Mouse (Mus musculus) adrenal gland, postnatal 0 days (tissue): ENCODE results near the gene Gsdme. TPM values are rescaled to one million over a fixed set of nuclear protein-coding genes. Genes with fewer than 3 reads are reported as not detected.

Experiments used
- polyA plus RNA-seq: library from polyadenylated mRNA; unstranded; fragments of >200 nt; fragmentation: Nextera tagmentation; extraction: Ambion mirVana; gene quantifications from 2 replicates; pipeline ENCODE4 v1.2.1, GENCODE M21; 2015

The Gsdme gene
- 42.9 and 57.3 TPM in 2 replicates for polyA plus RNA-seq

DNA sequence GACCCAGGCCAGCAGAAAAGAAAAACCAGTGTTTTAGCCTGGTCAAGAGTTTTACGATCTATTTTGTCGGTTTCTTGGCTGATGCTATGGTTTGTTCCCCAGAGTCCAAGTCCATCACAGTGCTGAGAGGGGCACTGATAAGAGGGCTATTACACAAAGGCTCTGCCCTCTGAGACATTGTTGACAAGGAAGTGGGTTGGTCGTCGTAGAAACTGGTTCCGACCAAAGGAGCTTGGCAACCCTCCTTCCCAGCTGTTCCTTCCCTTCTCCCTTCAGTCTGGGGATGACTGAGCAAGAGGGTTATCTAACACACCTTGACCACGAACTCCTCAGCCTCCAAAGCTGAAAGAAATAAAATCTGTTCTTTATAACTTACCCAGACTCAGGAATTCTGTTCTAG is at the start of gene Gsdme:
Gsdme (minus strand) TSS at position 193 of the 400 bp plus-strand sequence.

Other genes with a start within 250 kb of the Gsdme start
- gene Mpp6, start 153.6 kb downstream of the Gsdme start, polyA plus RNA-seq: 77.1 and 106 TPM in 2 replicates
- 9.3 and 10.7 TPM in 2 replicates for gene Osbpl3, start 192.3 kb upstream of the Gsdme start, polyA plus RNA-seq